Mouse (Mus musculus): ENCODE results near the gene Gpx7.
"Not testable (repeated sequence)": the region's sequence is repeated elsewhere in the genome, so short reads cannot be mapped to it uniquely, and the experiment has no call there.

Gpx7 gene

DNA sequence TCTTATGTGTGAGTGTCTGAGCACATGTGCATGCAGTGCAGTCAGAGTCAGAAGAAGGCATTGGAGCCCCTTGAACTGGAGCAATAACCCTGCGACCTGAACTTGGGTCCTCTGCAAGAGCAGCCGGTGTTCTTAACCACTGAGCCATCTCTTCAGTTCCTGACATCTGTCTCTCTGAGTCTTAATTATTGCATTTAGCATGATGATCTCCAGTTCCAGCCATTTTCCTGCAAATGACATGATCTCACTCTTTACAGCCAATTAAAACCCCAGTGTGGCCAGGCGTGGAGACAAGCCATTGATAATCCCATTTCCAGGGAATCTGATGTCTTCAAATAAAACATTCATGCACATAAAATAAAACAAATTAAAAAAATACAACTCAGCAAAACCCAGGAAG lies 18.0 kb downstream of the Gpx7 start:
- no peak for DNase-seq (ENCODE audit: low spot score)

DNA sequence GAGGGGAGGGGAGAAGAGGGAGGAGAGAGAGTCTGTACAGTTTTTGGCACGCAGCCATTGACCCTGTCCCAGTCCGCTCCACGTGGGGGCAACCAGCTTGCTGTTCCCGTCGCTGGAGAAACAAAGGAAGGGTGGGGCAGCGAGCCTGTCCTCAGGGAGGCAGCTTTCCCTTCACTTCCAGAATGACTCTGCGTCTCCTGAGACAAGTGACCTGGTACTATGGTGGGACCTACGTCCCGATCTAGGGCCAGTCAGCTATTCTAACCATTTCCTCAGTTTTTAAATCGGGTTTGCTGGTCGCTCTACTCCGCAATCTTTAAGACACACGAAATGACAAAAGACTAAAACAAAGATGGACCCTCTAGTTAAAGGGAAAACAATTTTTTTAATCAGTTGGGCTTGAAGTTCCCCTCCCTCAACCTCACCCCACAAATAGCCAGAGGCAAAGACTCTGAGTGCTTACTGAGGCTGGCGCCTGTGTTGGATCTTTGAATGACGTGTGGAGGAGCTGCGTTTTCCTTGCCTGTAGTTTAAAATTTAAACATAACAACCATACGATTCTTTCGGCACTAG lies 19.0 kb downstream of the Gpx7 start:
- peak; percentile 81 for DNase-seq (ENCODE audit: low spot score)

GRCm38 (mm10) chr4:108387106-108387505 lies 19.7 kb downstream of the Gpx7 start:
- DNase-seq (ENCODE audit: low spot score) = peak; percentile 42

DNA sequence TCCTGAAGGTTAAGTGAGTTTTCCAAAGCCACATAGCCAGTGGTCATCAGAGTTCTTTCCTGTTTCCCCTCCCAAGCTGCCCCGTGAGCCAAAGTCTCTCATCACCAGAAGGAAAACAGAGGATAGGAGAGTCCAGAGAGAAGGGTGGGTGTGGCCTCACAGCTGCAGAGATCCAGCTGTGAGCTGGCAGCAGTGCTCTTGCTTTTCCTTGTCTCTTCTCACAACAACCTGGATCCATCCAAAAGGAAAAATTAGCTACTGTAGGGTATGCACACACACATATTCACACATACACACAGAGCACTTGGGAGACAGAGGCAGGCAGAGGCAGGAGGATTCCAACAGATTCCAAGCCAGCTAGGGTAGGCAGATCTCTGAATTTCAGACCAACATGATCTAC lies 20.7 kb downstream of the Gpx7 start:
- DNase-seq (ENCODE audit: low spot score) = no peak

DNA sequence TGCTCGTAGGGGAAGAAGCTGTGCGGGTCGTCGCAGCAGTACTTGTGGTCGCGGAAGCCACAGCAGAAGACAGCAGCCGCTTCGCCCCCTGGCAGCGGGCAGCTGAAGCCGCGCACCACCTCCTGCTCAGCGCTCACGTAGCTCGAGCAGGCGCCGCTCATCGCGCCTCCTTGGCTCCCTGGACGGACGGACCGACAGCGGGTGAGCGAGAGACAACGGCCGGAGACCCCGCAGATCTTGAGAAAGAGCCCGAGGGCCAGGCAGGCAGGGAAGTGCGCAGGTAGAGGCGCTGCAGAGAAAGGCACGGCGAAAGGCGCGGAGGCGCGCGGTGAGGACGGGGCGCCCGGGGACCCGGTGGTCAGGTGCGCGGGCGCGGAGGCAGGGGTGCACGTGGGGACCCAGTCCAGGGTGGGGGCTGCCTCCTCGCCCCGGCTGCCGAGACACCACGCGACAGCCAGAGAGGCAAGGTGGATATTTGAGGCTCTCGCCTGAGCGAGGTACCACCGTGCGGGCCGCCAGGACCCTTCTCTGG lies 23.5 kb downstream of the Gpx7 start, which contains the start of gene Shisal2a:
TSS of gene Shisal2a (minus strand) at position 167 of the 532 bp plus-strand sequence.
- peak; percentile 49 for DNase-seq (ENCODE audit: low spot score)

GRCm38 (mm10) chr4:108380146-108380545 lies 26.6 kb downstream of the Gpx7 start:
- no peak for DNase-seq (ENCODE audit: low spot score)

GRCm38 (mm10) chr4:108379476-108379875 lies 27.3 kb downstream of the Gpx7 start:
- no peak for DNase-seq (ENCODE audit: low spot score)

- no peak for DNase-seq (ENCODE audit: low spot score)
Measured at GRCm38 (mm10) chr4:108372166-108372565, 34.6 kb downstream of the Gpx7 start.

- no peak for DNase-seq (ENCODE audit: low spot score)
Measured at GRCm38 (mm10) chr4:108371421-108371820, 35.3 kb downstream of the Gpx7 start.

- DNase-seq (ENCODE audit: low spot score) = no peak
Measured at GRCm38 (mm10) chr4:108370409-108370808, 36.4 kb downstream of the Gpx7 start.

DNA sequence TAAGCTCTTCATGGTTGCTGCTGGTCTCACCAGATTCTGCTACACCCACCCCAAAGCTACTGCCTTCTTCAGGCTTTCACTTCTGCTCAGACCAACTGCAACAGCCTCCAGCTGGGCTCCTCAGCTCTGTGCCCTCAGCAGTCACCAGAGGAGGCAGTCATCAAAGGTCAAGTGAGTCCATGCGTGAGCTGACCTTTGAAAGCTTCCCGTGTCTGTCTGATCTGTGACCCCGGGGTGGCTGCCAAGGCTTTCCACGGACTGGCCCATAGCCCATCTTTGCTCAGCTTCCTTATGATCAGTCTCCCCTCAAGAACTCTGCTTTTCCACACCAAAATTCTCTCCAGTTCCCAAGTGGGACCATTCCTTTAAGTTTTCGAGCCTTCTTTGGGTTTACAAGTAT lies 37.5 kb downstream of the Gpx7 start:
- no peak for DNase-seq (ENCODE audit: low spot score)

DNA sequence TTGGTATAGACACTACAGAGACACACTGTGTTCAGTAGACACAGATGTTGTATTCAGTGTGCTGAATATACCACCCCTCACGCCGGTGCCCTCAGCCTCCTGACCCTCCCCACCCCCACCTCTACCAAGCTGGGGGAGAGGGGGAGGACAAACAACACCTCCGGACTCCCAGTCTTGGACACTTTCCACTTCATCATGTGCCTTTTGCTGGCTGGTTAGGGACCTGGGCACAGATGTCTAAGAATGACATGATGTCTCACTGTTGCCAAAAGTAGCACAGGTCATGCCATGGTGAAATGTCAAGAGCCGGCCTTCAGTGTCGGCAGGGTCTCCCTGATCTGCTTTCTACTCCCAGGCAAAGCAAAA lies 42.7 kb downstream of the Gpx7 start:
- DNase-seq (ENCODE audit: low spot score) = no peak

DNA sequence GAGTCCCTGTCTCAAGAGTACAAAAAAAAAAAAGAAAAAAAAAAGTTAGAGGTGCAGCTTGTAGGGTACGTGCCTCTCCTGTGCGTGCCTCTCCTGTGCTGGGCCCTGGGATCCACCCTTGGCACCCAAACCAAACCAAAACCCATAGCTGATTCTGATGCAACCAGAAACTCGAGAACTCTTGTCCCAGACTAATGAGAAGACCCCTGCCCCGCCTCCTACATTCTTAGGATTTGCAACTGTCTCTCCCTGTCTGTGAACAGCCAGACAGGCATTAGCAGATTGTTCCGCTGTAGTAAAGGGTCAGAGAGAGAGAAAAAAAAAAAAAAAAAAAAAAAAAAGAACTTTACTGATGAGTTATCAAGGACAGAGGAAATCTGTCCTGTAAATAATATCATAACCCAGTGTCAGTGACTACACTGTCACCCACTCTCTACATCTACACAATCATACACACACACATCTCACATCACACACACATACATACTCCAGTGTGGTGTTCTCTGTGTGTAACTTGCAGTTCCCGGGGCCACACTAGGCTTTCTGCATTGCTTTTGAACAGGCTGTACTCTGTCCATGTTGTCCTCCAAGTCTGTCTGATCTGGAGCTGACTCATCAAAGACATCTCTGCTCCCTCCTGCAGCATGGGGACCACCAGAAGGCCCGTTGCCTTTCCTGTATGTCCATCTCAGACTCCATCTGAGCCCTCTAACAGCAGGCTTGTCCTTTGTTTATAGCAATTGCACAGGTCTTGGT lies 43.2 kb downstream of the Gpx7 start:
- no peak for DNase-seq (ENCODE audit: low spot score)

- DNase-seq (ENCODE audit: low spot score) = peak; percentile 66
Measured at GRCm38 (mm10) chr4:108362321-108363261, 44.2 kb downstream of the Gpx7 start.

GRCm38 (mm10) chr4:108360136-108361055 lies 46.4 kb downstream of the Gpx7 start:
- peak; percentile 84 for DNase-seq (ENCODE audit: low spot score)

GRCm38 (mm10) chr4:108358498-108358897 lies 48.3 kb downstream of the Gpx7 start:
- no peak for DNase-seq (ENCODE audit: low spot score)

GRCm38 (mm10) chr4:108357458-108357857 lies 49.3 kb downstream of the Gpx7 start:
- no peak for DNase-seq (ENCODE audit: low spot score)

DNA sequence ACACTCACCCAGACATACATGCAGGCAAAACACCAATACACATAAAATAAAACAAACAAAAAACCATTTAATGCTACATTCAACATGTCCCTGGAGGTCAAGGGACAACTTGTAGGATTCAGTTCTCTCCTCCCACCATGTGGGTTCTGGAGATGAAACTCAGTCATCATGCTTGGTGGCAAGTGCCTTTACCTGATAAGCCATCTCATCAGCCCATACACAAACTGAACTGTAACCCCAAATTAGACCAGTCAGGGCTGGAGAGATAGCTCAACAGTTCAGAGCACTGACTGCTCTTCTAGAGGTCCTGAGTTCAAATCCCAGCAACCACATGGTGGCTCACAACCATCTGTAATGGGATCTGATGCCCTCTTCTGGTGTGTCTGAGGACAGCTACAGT lies 53.2 kb downstream of the Gpx7 start:
- not testable (repeated sequence) for DNase-seq (ENCODE audit: low spot score)

GRCm38 (mm10) chr4:108350819-108351218 lies 55.9 kb downstream of the Gpx7 start:
- peak; percentile 64 for DNase-seq (ENCODE audit: low spot score)
